Mouse (Mus musculus) granulocyte monocyte progenitor cell, adult 5-6 weeks (primary cell): ENCODE results near the gene Prima1. TPM values are rescaled to one million over a fixed set of nuclear protein-coding genes. Genes with fewer than 3 reads are reported as not detected.

Source experiments
- ATAC-seq: replicated peaks from 2 replicates; pipeline ENCODE4 v1.8.0; 2016; ENCODE audit warnings: mild to moderate bottlenecking, moderate TSS enrichment, inconsistent platforms; ENCODE audit not compliant: poor library complexity, severe bottlenecking
- total RNA-seq, 2 experiments: library from RNA; stranded (forward) in 1 of 2; stranded (reverse) in 1 of 2; fragments of 200-712, 200-1000 nt in 1 of 2; fragments of >200 nt in 1 of 2; fragmentation: Nextera tagmentation in 1 of 2; gene quantifications; 2 replicates each; pipeline ENCODE4 v1.2.3; 2014 to 2017

Gene Prima1
- total RNA-seq (2014; fragmentation: Nextera tagmentation) (not detected in 2 replicates), total RNA-seq (2017) (not detected in 2 replicates)

GRCm38 (mm10) chr12:103242083-103242581, at the start of gene Prima1:
Gene Prima1 (minus strand): TSS chr12:103242150.
- no peak for ATAC-seq

GRCm38 (mm10) chr12:103287276-103287675, 45.3 kb upstream of the Prima1 start:
- no peak for ATAC-seq

GRCm38 (mm10) chr12:103283411-103283810, 41.5 kb upstream of the Prima1 start:
- ATAC-seq: no peak

GRCm38 (mm10) chr12:103282936-103283335, 41.0 kb upstream of the Prima1 start:
- ATAC-seq: no peak

GRCm38 (mm10) chr12:103281912-103282311, 40.0 kb upstream of the Prima1 start:
- ATAC-seq: no peak

- ATAC-seq: no peak
These were observed 39.5 kb upstream of the Prima1 start for GRCm38 (mm10) chr12:103281491-103281890.

- no peak for ATAC-seq
These were observed 34.5 kb upstream of the Prima1 start for GRCm38 (mm10) chr12:103276422-103276821.

- peak; percentile 50 for ATAC-seq
These were observed 31.8 kb upstream of the Prima1 start for GRCm38 (mm10) chr12:103273732-103274131.

- no peak for ATAC-seq
These were observed 31.1 kb upstream of the Prima1 start for GRCm38 (mm10) chr12:103273051-103273450.

GRCm38 (mm10) chr12:103272176-103272575, 30.2 kb upstream of the Prima1 start:
- no peak for ATAC-seq

GRCm38 (mm10) chr12:103266605-103267004, 24.7 kb upstream of the Prima1 start:
- ATAC-seq: no peak

- ATAC-seq: peak; percentile 55; the same call in 1 of the 2 replicates
These were observed 20.3 kb upstream of the Prima1 start for GRCm38 (mm10) chr12:103262017-103262865.

GRCm38 (mm10) chr12:103252901-103253434, 11.0 kb upstream of the Prima1 start:
- ATAC-seq: no peak

GRCm38 (mm10) chr12:103251151-103251550, 9.2 kb upstream of the Prima1 start:
- ATAC-seq: no peak

GRCm38 (mm10) chr12:103250333-103250732, 8.4 kb upstream of the Prima1 start:
- peak; percentile 81 for ATAC-seq

- ATAC-seq: no peak
These were observed 1.1 kb upstream of the Prima1 start for GRCm38 (mm10) chr12:103243041-103243440.

GRCm38 (mm10) chr12:103242591-103243025, 658 bp upstream of the Prima1 start:
- ATAC-seq: no peak

- no peak for ATAC-seq
These were observed 453 bp downstream of the Prima1 start for GRCm38 (mm10) chr12:103241311-103242082.

GRCm38 (mm10) chr12:103238924-103239460, 3.0 kb downstream of the Prima1 start:
- ATAC-seq: no peak

- ATAC-seq: no peak
These were observed 6.1 kb downstream of the Prima1 start for GRCm38 (mm10) chr12:103235856-103236255.
